Comparison of ENCODE assay signal across 8 mouse cellular contexts in genomic region chr6:113326533-113327315, GRCm38 (mm10). TPM values are rescaled to one million over a fixed set of nuclear protein-coding genes. Genes with fewer than 3 reads are reported as not detected.
A peak's percentile ranks its signal among the peaks of the same experiment; 100 is the strongest.
DNase-seq lines count a peak whose midpoint lies in the region; ATAC-seq lines count a peak whose summit lies in the region.

Gene Ogg1 (plus strand): TSS chr6:113326972.

- H3K4me3 ChIP-seq in lung, embryonic 16.5 days (ENCODE audit: low read length) = peak within 1 kb of the TSS; percentile 68

- WGBS in lung, embryonic 16.5 days = under 1% methylated on average over 52 of the region's 52 CpGs

- H3K36me3 ChIP-seq in lung, embryonic 16.5 days (ENCODE audit: control insufficient read depth, insufficient read depth, low read length) = peaks cover 31% of the 10 kb centered on the region

- H3K9me3 ChIP-seq in lung, embryonic 16.5 days (ENCODE audit: control insufficient read depth, low read length) = no peaks in the 10 kb centered on the region

- peak within 1 kb of the TSS; percentile 73 for H3K9ac ChIP-seq in lung, embryonic 16.5 days (ENCODE audit: low read length)

- peak; percentile 99 for DNase-seq in MEL-GATA-1-ER (ENCODE audit: extremely low read depth, low read depth)
- DNase-seq in cerebellum, adult 8-10 months = peak; percentile 96
- DNase-seq in forelimb bud, embryonic 11.5 days (ENCODE audit: low read depth, low spot score) = peak; percentile 98
- peak; percentile 97 for DNase-seq in layer of hippocampus, adult 9-10 months (ENCODE audit: low spot score)
- peak; percentile 81 for DNase-seq in ovary, postnatal 10 days (ENCODE audit: low spot score)
- DNase-seq in thymus, postnatal 10 days (ENCODE audit: low spot score in 2 of 2) = peak; percentile 97 to 99

- H3K4me1 ChIP-seq in lung, embryonic 16.5 days (replicated peaks; ENCODE audit: control insufficient read depth, insufficient read depth, low read length) = peaks cover 4% of the 10 kb centered on the region

- H3K27ac ChIP-seq in lung, embryonic 16.5 days (ENCODE audit: low read length) = peak within 1 kb of the TSS; percentile 85

- ATAC-seq in hematopoietic stem cell, adult 5-6 weeks (replicated peaks in 1 of 2; ENCODE audit: insufficient read depth in 1 of 2, low FRiP score in 2 of 2, low TSS enrichment in 1 of 2, low read depth in 1 of 2, poor library complexity in 2 of 2, severe bottlenecking in 2 of 2) = peak; percentile 93 to 94
- peak; percentile 98 for ATAC-seq in lung, embryonic 16.5 days (ENCODE audit: low read depth)

- peak within 1 kb of the TSS; percentile 91 for H3K4me2 ChIP-seq in lung, embryonic 16.5 days (ENCODE audit: low read depth, low read length)

- H3K27me3 ChIP-seq in lung, embryonic 16.5 days (ENCODE audit: control insufficient read depth, insufficient read depth, low read depth, low read length) = no peaks in the 10 kb centered on the region

RNA-seq across cellular contexts. Expression of gene Ogg1, which starts in this region (rescaled TPM):
- 9.8 TPM in 2 replicates for total RNA-seq in hematopoietic stem cell, adult 5-6 weeks (2017)
- 16.1 and 17.6 TPM in 2 replicates for polyA plus RNA-seq in lung, embryonic 16.5 days (2015; fragmentation: Nextera tagmentation; extraction: Ambion mirVana)

Comparison
In these comparisons a context has a peak if more than half of its experiments do, and no peak if none do; other contexts are left out.
1. Peak in every context shown above with its lines: DNase-seq, ATAC-seq, H3K4me3 ChIP-seq and H3K27ac ChIP-seq.